Mouse (Mus musculus) stomach, postnatal 0 days (tissue): ENCODE measurements around the gene Cdc20b.

Experiments
- CTCF ChIP-seq: IDR thresholded peaks from 2 replicates; pipeline ENCODE4 v1.5.1; 2016; ENCODE audit warnings: antibody characterized with exemption, low read depth, mild to moderate bottlenecking, moderate library complexity
- EP300 ChIP-seq: optimal IDR thresholded peaks from 2 replicates; pipeline ENCODE3; 2016; ENCODE audit warnings: antibody characterized with exemption

DNA sequence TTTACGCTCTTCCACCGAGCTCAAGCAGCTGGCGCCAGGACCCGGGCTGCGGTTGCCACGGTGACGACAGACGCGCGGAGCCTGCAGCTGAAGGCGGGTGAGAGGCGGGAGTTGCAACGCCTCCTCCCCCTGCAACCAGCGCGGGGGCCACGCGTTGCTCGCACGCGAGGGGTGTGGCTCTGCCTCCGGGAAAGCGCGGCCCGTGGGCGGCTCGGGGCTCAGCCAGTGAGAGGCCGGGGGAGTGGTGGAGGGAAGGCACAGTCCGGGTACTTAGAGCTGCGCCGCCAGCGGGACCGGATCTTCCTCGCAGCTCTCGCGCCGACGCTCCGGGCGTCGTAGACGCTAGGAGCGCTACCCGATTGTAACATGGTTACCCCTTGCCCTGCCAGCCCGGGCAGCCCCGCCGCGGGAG lies 47.4 kb upstream of the Cdc20b start, which contains the start of gene Ccno:
- TF ChIP-seq CTCF (no peak), EP300 (no peak)
